Mouse (Mus musculus) cerebellum, adult 8-10 months (tissue): ENCODE results near the gene Smarcd2.
"Not testable (repeated sequence)": the region's sequence is repeated elsewhere in the genome, so short reads cannot be mapped to it uniquely, and the experiment has no call there.

Source experiments
- DNase-seq: peaks from one replicate; pipeline ENCODE4 v3.0.0; 2022

Smarcd2 gene

DNA sequence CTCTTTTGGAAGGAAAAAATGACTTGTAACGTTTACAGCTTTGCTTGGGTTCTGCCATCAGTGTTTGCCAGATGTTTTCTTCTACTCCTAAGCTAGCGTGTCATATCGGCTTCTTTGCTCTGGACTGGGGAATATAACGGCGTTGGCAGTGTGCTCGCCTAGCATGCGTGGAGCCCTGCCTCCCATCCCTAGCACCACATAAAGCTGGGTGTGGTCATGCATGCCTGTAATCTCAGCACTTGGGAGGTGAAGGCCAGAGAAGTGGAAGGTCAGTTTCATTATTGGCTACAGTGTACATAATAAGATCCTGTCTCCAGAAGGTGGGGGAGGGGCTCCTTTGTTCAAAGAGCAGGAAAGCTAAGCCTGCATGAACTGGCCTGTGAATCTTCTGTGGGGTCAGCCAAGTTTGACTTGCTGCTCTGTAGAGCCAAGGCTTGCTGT, 2.2 kb upstream of the Smarcd2 start:
- peak; percentile 35 for DNase-seq

GRCm38 (mm10) chr11:106274374-106274773, 1.6 kb upstream of the Smarcd2 start:
- DNase-seq: no peak

DNA sequence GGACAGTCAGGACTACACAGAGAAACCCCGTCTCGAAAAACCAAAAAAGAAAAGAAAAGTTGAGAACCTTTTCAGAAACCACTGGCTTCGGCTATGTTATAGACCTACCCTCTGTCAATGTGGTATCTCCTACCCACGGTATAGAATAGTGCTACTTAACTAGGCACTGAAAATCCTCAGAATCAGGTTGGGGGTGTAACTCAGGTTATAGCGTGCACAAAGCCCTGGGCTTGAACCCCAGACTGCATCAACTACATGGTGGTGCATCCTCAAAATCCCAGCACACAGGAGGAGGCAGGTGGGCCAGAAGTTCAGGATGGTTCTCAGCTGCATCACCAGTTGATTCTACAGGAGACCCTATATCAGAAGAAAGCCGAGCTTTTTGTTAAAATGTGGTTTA, 1.0 kb upstream of the Smarcd2 start:
- DNase-seq: no peak

DNA sequence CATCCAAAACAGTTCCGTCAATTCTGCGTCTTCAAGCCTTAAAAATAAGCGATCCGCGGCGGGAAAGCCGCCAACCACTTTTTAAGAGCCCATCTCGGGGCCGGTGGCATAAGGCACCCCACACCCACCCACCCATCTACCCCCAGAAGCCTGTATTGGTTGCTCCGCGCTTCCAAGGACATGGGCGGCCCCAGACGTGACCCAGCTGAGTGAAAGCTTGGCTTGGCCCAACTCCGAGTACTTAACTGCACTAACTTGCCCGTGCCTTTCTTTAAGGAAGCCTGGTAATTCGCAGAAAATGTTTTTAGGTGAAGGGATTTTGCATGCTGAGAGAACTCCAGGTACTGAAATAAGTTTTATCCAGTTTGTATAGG, 526 bp upstream of the Smarcd2 start:
- DNase-seq: no peak

DNA sequence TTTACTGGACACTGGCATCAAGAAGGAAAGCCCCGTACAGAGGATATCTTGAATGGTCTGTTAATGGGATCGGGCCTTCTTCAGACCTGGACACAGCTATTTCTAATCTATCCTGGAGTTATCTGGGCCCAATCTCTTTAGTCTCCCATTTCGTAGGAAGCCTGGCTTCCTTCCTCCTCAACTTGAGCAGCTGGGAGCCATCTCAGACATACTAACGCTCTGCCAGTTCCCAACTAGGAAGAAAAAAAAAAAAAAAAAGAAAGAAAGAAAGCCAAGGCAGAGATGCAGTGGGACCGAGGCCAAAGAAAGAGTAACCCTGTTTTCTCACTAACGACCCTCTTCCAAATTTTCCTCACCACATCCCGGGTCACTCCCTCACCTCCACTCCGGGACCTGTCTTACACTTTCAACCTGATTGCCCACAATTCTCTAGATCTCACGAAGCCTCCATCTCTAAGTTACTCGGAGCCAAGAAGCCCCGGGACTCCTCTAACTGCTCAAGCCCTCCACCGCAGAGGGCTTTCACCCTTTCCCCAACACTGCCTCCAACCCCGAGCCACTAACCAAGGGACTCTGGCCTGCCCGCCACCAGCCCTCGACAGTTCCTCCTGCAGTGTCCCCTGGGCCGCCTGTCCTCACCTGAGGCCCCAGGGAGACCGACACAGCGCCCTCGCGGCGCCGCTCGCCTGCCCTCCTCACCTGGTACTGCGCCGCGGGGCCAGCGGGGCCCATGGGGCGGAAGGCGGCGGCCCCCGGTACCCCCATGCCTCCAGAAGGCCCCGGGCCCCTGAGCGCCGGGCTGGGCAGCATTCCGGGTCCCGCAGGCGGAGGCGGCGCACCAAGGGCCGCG, 753 bp downstream of the Smarcd2 start:
- peak; percentile 63 for DNase-seq

DNA sequence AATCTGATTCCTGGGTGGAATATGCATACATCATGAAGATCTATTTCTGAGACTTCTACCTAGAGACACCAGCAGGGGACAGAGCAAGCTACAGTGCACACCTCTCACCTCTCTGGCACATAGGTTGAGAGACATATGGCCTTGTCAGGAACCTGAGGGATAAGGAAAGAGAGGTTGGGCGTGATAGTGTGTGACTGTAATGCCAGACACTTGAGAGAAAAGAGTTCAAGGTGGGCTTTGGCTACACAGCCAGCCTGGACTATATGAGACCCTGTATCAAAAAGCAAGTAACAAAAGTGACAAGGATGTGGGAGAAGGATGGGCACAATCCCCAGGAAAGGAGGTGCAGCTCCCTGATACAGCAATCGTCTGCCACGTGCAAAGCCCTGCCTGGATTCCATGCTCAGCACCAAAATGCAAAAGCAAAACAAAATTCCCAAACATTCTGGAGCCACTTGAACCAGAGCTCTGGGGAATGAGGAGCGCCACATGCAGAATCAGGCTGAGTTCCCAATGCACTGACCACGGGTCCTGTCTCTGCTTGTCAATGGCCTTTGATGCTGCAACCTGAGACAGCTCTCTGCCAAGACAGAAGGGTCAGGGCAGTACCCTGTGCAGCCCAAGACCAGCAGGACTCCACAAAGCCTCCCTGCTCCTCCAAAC, 1.5 kb downstream of the Smarcd2 start:
- peak; percentile 55 for DNase-seq

- DNase-seq: peak; percentile 59
Observed at GRCm38 (mm10) chr11:106269060-106269431, 3.7 kb downstream of the Smarcd2 start.

- DNase-seq: peak; percentile 87
Observed at GRCm38 (mm10) chr11:106268326-106269059, 4.3 kb downstream of the Smarcd2 start.

GRCm38 (mm10) chr11:106267871-106268270, 4.9 kb downstream of the Smarcd2 start:
- DNase-seq: peak; percentile 70

DNA sequence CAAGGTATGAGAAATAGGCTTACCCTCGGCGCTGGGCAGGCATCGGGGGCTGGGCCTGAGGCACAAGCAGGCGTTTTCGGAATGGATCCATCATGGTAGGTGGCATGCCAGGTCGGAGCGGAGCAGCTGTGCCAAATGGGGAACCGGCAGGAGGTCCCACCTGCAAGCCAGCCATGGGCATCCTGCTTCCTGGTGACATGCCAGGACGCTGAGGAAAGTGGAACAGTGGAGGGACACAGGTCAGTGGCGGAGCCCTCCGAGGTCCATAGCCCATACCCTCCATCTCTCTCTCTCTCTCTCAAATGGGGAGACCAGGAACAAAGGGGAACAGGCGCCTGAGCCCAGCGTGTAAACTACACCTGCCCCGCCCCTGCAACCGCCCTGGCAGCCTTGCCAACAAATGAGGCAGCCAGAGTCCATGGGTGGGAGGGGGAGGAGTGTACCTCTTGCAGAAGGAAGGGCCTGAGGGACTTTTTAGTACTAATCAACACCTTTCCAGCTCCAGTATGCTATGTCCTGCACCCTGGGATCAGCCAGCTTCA, 5.4 kb downstream of the Smarcd2 start:
- DNase-seq: peak; percentile 96

DNA sequence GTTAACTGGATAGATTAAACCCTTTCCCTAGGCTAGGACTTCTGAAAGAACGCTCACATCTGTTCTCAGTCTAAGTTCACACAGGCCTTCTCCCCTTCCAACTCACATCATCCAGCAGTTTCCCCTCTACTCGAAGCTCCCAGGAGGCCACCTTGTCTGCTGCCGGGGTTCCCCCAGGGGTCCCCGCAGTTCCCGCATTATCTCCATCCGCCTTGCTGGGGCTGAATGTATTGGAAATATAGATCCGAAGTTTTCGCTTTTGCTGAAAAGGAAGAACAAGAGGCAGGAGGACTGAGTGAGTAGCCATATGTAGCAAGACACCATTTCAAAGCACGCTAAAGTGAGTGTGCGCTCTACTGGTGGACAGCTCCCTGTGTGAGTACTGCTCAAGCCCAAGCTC, 6.3 kb downstream of the Smarcd2 start:
- no peak for DNase-seq

GRCm38 (mm10) chr11:106265570-106265969, 7.2 kb downstream of the Smarcd2 start:
- DNase-seq: peak; percentile 44

DNA sequence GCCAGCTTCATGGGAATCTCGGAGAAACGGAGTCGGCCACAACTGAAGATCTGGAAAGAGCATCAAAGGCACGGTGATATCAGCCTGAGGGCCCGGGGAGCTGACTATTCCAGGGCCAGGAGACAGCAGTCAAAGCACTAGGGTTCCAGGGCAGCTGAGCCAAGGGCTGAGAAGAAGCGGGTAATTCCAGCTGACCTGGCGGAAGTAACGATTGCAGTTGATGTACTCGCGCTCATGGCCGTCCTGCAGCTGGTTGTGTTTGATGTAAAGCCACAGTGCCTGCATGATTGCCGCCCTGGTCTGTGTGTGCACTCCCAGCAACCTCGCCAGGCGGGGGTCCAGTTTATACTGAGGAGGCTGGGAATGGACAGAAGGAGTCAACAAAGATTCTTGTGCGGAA, 7.8 kb downstream of the Smarcd2 start:
- peak; percentile 30 for DNase-seq

DNA sequence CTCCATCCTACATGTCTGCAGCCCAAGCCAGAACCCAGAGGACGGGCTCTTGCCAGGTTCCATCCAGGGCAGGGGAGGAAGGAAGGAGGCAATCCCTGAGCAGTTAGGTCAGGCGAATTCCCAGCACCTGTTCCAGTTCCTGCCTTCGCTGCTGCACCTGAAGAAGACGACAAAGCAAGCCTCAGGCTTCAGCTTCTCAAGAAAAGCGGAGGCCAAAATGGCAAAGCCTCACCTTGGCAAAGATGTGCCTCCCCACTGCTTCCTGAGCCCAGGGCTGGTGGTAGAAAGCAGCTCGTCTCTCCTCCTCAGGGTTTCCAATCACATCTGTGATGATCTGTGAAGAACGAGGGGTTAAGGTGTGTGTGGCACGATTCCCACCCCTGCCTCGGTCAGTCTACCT, 8.8 kb downstream of the Smarcd2 start:
- DNase-seq: peak; percentile 35

GRCm38 (mm10) chr11:106260826-106261450, 11.8 kb downstream of the Smarcd2 start:
- DNase-seq: no peak

GRCm38 (mm10) chr11:106256775-106257174, 16.0 kb downstream of the Smarcd2 start:
- DNase-seq: no peak

DNA sequence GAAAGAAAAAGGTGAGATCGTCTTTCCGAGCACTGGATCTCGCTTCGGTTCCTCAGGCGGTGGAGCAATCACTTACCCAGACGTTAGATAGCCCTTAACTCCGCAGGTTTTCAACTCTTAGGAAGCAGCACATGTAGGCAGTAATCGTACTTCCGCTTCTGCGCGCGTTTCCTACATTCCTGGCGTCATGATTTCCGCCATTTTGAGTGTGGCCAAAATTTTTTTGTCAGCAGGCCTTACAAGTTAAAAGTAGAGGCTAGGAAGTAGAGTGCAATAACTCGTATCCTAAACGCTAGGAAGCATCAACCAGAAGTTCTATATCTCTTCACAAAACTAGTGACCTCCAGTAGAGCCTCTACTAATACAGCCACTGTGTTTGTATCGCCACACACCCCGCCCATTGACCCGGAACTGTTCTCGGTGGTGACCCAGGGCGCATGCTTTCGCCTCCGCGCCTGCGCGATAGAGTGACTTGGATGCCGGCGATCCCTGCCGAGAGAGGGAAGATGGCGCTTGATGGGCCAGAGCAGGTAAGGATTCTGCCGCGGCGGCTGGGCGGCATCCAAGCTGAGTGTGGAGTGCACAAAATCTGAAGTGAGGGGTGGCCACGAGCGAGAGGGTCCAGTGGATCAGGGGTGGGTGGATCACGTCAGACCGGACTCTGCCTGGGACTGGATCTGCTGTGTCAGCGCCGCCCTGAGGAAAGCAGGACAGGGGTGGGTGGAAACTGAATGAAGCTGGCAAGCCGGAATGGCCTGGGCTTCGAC, 16.9 kb downstream of the Smarcd2 start, which contains the start of the genes Ftsj3 and Psmc5:
TSS of gene Ftsj3 (minus strand) at position 395 of the 767 bp plus-strand sequence.
TSS of gene Psmc5 (plus strand) at position 470 of the 767 bp plus-strand sequence.
- peak; percentile 99 for DNase-seq

DNA sequence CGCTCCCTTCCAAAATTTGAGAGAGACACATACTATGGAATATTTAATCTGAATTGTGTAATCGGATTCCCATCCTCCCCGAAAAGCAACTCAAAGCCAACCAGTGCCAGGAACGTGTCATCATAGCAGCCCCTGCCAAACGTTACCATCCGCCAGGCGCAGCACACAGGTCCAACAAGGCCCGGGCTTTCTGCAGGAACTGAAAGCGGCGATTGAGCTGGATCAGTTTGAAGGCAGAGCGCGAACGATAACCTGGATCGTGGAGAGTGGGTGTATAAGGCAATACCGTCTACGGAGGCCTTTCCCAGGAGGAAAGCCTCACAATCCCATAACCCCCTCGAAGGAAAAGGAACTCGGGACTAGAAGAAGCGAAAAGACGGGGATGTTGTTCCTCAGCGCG, 17.6 kb downstream of the Smarcd2 start:
- DNase-seq: no peak

- no peak for DNase-seq
Observed at GRCm38 (mm10) chr11:106254767-106255166, 18.0 kb downstream of the Smarcd2 start.

DNA sequence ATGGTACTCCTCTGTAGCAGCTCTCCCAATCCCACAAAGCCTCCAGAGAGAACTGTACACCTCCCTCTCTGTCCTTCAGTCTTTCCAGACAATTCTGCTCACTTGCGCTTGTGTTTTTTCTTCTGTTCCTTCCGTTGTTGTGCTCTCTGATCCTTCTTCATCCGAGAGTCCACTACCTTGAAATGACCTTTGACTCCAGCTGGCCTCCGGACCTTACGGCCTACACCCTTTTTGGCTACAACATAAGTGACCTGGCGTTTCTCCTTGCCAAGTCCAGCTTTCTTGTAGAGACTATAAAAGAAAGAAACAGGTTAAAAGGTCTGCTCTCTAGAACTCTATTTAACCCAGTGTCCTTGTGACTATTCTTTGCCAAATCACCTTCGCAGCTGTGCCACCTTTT, 23.4 kb downstream of the Smarcd2 start:
- no peak for DNase-seq

GRCm38 (mm10) chr11:106246834-106247233, 25.9 kb downstream of the Smarcd2 start:
- DNase-seq: no peak

DNA sequence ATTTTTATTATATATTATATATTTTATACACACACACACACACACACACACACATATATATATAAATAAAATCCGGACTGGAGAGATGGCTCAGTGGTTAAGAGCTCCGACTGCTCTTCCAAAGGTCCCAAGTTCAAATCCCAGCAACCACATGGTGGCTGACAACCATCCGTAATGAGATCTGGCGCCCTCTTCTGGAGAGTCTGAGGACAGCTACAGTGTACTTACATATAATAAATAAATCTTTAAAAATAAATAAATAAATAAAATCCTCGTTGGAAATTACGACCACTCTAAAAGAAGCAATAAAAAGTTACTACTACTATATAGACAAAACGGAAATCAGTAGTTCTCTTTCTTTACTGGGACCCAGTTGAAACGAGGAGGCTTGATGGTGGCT, 38.8 kb downstream of the Smarcd2 start:
- not testable (repeated sequence) for DNase-seq
